Mouse (Mus musculus) lung, embryonic 16.5 days (tissue): ENCODE measurements around the gene Pax5. TPM values are rescaled to one million over a fixed set of nuclear protein-coding genes. Genes with fewer than 3 reads are reported as not detected.

Experiments
- ATAC-seq: fragments of 200-750 bp; cut with Nextera tagmentation; 2 replicates; pipeline ENCODE4 v1.8.0; 2017; ENCODE audit warnings: low read depth, mild to moderate bottlenecking, moderate library complexity
- H3K27ac ChIP-seq: fragments of 300-500 bp; sonication (generic); 2 replicates; pipeline ENCODE4 v1.5.1; 2014; ENCODE audit warnings: mild to moderate bottlenecking, control low read depth, low read length
- H3K27me3 ChIP-seq: fragments of 300-500 bp; sonication (generic); 2 replicates; pipeline ENCODE4 v1.6.1; 2014; ENCODE audit warnings: low read depth, low read length, mixed read lengths; ENCODE audit not compliant: control insufficient read depth, insufficient read depth
- H3K36me3 ChIP-seq: fragments of 300-500 bp; sonication (generic); 2 replicates; pipeline ENCODE4 v1.6.1; 2014; ENCODE audit warnings: low read length; ENCODE audit not compliant: control insufficient read depth, insufficient read depth
- H3K4me1 ChIP-seq: fragments of 300-500 bp; sonication (generic); replicated peaks from 2 replicates; pipeline ENCODE4 v1.6.1; 2014; ENCODE audit warnings: low read length, mixed read lengths; ENCODE audit not compliant: control insufficient read depth, insufficient read depth
- H3K4me2 ChIP-seq: fragments of 300-500 bp; sonication (generic); 2 replicates; pipeline ENCODE4 v1.6.1; 2014; ENCODE audit warnings: low read depth, low read length, control low read depth
- H3K4me3 ChIP-seq: fragments of 300-500 bp; sonication (generic); 2 replicates; pipeline ENCODE4 v1.5.1; 2014; ENCODE audit warnings: mild to moderate bottlenecking, low read length, control low read depth
- H3K9ac ChIP-seq: fragments of 300-500 bp; sonication (generic); 2 replicates; pipeline ENCODE4 v1.6.1; 2014; ENCODE audit warnings: low read length, control low read depth
- H3K9me3 ChIP-seq: fragments of 300-500 bp; sonication (generic); 2 replicates; pipeline ENCODE4 v1.6.1; 2016; ENCODE audit warnings: low read length; ENCODE audit not compliant: control insufficient read depth
- WGBS: fragments of 180-500 bp; shearing (Covaris S2); extraction: QIAGEN DNeasy Blood & Tissue Kit; methylation state at CpG from one replicate; pipeline ENCODE4 v1.1.7; 2014; 5-methylcytosine and 5-hydroxymethylcytosine counted together
- polyA plus RNA-seq: library from polyadenylated mRNA; unstranded; fragments of >200 nt; fragmentation: Nextera tagmentation; extraction: Ambion mirVana; gene quantifications from 2 replicates; pipeline ENCODE4 v1.2.1, GENCODE M21; 2015

The Pax5 gene
- polyA plus RNA-seq, 1 experiment from 2014 or later, result not detected

DNA sequence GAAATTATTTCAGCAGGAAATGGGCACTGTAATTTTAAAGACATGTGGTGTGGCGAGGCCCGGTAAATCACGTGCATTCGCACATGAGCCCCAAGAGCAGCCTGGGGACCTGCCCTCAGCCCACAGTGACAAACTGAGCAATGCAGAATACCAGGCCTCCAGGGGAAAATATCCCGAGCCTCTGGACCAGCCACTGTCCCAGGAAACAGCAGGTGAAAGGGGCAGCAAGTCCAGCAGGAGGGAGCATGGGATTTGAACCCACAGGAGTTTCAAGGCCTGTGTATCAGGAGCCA, 86.9 kb downstream of the Pax5 start:
- no peak overlapping the region for H3K4me3 ChIP-seq
- no peak overlapping the region for H3K9ac ChIP-seq
- H3K27ac ChIP-seq, result no peak overlapping the region
- WGBS, result 76% methylated on average over 5 of the region's 5 CpGs
- H3K4me2 ChIP-seq, result no peak overlapping the region
- ATAC-seq, result no peak
- no peaks in the 10 kb centered on the region for H3K9me3 ChIP-seq
- H3K4me1 ChIP-seq, result no peaks in the 10 kb centered on the region
- H3K27me3 ChIP-seq, result no peaks in the 10 kb centered on the region
- no peaks in the 10 kb centered on the region for H3K36me3 ChIP-seq

DNA sequence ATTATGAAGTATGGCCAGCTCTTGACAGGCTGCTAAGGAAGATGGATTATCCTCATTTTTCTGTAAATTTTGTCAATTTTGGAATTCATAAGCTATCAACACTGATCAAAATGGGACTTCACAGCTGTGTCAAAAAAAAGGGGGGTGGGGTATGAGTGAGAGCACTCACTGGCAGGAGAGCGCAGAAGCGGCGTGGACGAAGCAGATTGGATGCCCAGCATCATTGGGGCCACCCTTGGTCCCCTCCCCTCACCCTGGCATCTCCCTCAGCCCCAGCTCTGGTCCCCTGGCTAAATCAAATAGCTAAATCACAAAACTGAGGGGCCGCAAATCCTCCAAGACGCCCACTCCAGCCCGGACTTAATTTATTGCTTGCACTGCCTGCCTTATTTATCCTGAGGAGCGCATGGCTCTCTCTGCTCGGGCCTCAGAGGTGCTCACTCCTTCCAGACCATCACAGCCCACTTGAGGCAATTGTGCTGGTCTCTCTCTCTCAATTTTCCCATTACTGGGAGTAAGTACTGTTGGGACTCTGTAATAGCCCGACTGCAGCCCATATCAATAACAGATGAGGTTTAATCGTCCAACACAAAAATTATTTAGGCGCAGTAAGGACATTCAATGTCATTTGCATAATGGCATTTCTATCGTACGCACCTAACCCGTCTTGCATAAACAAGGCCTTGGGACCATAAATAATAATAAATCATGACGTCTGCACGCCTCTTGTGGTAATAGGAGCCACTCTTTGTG, 87.4 kb downstream of the Pax5 start:
- WGBS, result 73% methylated on average over 17 of the region's 17 CpGs
- Histone ChIP-seq H3K36me3 (no peaks in the 10 kb centered on the region), H3K27me3 (no peaks in the 10 kb centered on the region), H3K4me1 (no peaks in the 10 kb centered on the region), H3K9me3 (no peaks in the 10 kb centered on the region), H3K9ac (no peak overlapping the region), H3K4me2 (no peak overlapping the region), H3K4me3 (no peak overlapping the region), H3K27ac (no peak overlapping the region)
- no peak for ATAC-seq

DNA sequence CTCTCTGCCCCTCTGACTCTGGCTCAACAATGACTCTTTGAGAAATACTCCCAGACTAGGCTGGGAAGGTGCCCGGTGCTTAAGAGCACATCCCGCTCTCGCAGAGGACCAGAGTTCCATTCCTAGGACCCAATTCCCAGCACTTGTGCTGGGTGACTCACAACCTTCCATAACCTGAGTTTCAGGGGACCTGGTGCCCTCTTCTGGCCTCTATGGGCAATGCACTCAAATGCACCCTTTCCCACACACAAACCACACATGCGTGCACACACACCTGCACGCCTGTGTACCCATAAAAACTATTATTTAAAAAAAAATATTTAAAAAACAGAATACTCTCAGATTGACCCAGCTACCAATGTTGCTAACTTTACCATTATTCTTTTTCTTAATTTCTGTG, 90.0 kb downstream of the Pax5 start:
- no peaks in the 10 kb centered on the region for H3K27me3 ChIP-seq
- no peaks in the 10 kb centered on the region for H3K36me3 ChIP-seq
- no peaks in the 10 kb centered on the region for H3K4me1 ChIP-seq
- H3K9ac ChIP-seq, result no peak overlapping the region
- ATAC-seq, result no peak
- H3K4me2 ChIP-seq, result no peak overlapping the region
- no peaks in the 10 kb centered on the region for H3K9me3 ChIP-seq
- no peak overlapping the region for H3K27ac ChIP-seq
- no peak overlapping the region for H3K4me3 ChIP-seq
- WGBS, result 96% methylated on average over 5 of the region's 5 CpGs

DNA sequence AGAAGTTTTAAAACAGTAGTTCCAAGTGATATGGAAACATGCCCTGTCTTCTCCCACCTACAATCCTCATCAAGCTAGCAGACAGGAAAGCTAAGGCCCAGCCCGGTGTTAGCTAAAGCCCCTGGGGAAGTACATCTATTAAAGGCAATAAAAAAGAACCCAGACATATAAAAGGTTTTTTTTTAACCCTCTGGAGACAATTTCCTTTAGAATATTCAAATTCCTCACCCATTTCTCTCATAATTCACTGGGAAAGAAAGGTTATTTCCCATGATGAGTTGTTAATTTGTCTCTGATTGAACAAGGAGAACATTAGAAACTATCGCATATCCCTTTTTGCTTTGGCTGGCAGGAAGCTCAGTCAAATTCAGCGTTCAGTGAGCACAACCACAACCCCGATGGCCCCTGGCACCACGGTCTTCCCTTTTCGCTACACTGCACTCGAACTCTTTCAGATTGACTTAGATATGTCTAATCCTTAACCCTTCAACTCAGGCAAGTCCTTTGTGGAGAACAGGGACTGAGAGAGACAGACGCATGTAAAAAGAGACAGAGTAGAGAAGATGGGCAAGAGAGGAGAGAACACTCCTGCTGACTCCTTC, 96.1 kb downstream of the Pax5 start:
- no peak overlapping the region for H3K27ac ChIP-seq
- H3K4me2 ChIP-seq, result no peak overlapping the region
- no peak overlapping the region for H3K9ac ChIP-seq
- no peak for ATAC-seq
- 85% methylated on average over 8 of the region's 8 CpGs for WGBS
- no peaks in the 10 kb centered on the region for H3K27me3 ChIP-seq
- H3K4me3 ChIP-seq, result no peak overlapping the region
- H3K36me3 ChIP-seq, result no peaks in the 10 kb centered on the region
- no peaks in the 10 kb centered on the region for H3K9me3 ChIP-seq
- H3K4me1 ChIP-seq, result no peaks in the 10 kb centered on the region

DNA sequence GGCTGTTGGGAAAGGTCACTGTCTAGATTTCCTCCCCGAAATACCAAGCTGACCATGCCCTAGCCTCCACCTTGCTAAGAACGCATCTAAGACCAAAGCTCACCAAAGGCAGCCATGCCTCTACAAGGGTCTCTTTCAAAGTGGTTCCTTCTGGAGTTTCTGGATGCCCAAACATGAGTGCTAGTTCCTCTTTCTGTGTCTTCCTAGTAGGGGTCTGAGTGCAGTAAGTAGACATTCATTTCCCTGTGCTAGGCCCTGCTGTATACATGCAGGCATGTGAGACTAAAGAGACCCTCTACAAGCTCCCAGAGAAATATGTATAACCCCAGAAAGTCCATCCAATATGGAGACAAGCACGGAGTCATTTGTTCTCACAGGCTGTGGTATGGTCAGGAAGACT, 97.9 kb downstream of the Pax5 start:
- no peak overlapping the region for H3K9ac ChIP-seq

DNA sequence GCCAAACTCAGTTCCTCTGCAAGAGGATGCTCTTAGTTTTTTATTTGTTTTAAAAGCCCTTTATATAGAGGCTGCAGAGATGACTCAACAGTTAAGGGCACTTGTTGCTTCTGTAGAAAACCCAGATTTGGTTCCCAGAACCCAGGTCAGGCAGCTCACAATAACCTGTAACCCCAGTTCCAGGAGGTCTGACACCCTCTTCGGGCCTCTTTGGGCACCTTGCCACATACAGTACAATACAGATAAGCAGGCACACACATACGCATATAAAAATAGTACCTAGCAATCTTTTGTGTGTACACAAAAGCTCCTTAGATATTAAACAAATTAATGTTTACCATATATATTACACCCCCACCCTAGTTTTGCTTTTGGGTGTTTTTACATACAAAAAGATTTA, 104.8 kb downstream of the Pax5 start:
- peaks cover 12% of the 10 kb centered on the region for H3K4me1 ChIP-seq
- ATAC-seq, result no peak
- H3K36me3 ChIP-seq, result no peaks in the 10 kb centered on the region
- no peaks in the 10 kb centered on the region for H3K27me3 ChIP-seq
- no peak overlapping the region for H3K9ac ChIP-seq
- no peak overlapping the region for H3K4me3 ChIP-seq
- no peaks in the 10 kb centered on the region for H3K9me3 ChIP-seq
- H3K4me2 ChIP-seq, result no peak overlapping the region
- no peak overlapping the region for H3K27ac ChIP-seq
- 68% methylated on average over 2 of the region's 2 CpGs for WGBS

More for the DNA sequence above, 97.9 kb downstream of the Pax5 start:
- Histone ChIP-seq H3K4me2 (no peak overlapping the region), H3K36me3 (no peaks in the 10 kb centered on the region), H3K4me1 (no peaks in the 10 kb centered on the region), H3K4me3 (no peak overlapping the region), H3K27me3 (no peaks in the 10 kb centered on the region), H3K27ac (no peak overlapping the region), H3K9me3 (no peaks in the 10 kb centered on the region)
- no peak for ATAC-seq
- WGBS, result 85% methylated on average over 3 of the region's 3 CpGs

DNA sequence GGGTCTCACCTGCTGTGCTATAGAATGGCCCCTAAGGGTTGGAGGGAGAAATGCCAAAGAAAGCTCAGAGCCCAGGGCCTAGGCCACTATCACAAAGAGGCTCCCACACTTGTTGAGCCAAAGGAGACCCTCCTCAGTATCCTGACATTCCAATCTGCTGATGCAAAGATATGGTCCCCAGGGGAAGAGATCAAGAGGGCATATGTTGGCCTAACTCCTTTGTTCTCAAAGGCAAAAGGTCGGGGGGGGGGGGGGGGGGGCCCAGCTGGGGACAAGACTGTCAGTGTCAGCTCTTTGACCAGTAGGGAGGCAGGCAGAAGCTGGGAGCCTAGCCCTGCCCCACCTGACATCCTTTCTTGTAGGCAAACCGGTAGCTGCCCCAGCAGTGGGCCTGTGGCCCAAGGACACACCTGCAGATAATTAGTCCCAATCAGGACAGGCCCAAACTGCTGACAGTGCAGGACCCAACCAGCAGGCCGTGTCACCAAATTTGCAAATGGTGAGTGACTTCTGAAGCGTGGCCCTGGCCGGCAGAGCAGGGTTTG, 108.0 kb downstream of the Pax5 start:
- Histone ChIP-seq H3K9ac (no peak overlapping the region), H3K27me3 (no peaks in the 10 kb centered on the region), H3K9me3 (no peaks in the 10 kb centered on the region), H3K4me1 (peaks cover 13% of the 10 kb centered on the region), H3K4me3 (no peak overlapping the region), H3K36me3 (no peaks in the 10 kb centered on the region), H3K27ac (no peak overlapping the region), H3K4me2 (no peak overlapping the region)
- WGBS, result 15% methylated on average over 5 of the region's 5 CpGs
- ATAC-seq, result peak; percentile 43; the same call in 1 of the 2 replicates

DNA sequence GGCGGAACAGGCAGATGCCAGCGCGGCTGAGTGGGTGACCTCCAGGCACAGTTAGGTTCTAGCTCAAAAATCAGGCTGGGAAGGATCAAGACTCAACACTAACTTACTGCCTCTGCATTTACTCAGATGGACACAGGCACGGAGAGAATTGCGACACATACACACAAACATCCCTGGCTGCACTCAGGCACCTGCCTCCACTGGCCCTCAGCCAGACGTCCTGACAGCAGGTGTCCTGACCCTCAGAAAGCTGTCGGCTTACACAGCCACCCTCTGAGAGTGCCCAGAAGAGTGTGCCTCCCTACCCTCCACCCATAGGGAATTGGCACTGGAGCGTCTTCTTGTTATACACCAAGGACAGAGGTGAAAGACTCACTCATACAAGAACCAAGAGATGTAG, 108.9 kb downstream of the Pax5 start:
- Histone ChIP-seq H3K9ac (no peak overlapping the region), H3K27ac (no peak overlapping the region), H3K4me1 (peaks cover 13% of the 10 kb centered on the region), H3K27me3 (no peaks in the 10 kb centered on the region), H3K9me3 (no peaks in the 10 kb centered on the region), H3K4me2 (no peak overlapping the region), H3K4me3 (no peak overlapping the region), H3K36me3 (no peaks in the 10 kb centered on the region)
- WGBS, result 39% methylated on average over 8 of the region's 8 CpGs
- ATAC-seq, result no peak

DNA sequence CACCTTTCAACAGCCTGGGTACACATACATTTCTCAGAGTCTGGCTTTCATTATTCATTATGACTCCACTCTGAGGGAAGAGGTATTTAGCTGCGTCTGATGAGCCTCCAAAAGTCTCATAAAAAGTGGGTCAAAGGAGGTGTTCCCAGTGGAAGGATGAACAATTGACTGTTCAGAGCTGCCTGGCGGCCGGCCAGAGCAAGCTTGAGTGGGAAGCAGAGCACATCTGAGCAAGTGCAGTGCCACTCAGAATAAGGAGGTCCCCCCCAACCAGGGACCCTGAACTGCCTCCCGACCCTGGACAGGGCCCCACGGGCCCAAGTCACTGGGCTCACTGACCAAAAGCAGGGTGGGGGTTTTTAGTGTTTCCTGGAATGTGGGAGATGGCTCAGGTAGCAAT, 109.4 kb downstream of the Pax5 start:
- Histone ChIP-seq H3K4me2 (no peak overlapping the region), H3K9me3 (no peaks in the 10 kb centered on the region), H3K27ac (no peak overlapping the region), H3K9ac (no peak overlapping the region), H3K27me3 (no peaks in the 10 kb centered on the region), H3K4me3 (no peak overlapping the region), H3K4me1 (peaks cover 13% of the 10 kb centered on the region), H3K36me3 (no peaks in the 10 kb centered on the region)
- ATAC-seq, result peak; percentile 39; the same call in 1 of the 2 replicates
- 29% methylated on average over 5 of the region's 5 CpGs for WGBS
